Mouse (Mus musculus): ENCODE data around the gene Gm42674. TPM values are rescaled to one million over a fixed set of nuclear protein-coding genes. Genes with fewer than 3 reads are reported as not detected.

Gene Gm42674
- polyA plus RNA-seq, 1 experiment = not detected

- peaks cover 30% of the 10 kb centered on the region for H3K4me1 ChIP-seq (ENCODE audit: control insufficient read depth, insufficient read depth, insufficient read length, low read length)
- peak overlapping the region; percentile 71 for H3K27ac ChIP-seq (ENCODE audit: insufficient read depth, low read depth, low read length)
- no peaks in the 10 kb centered on the region for H3K36me3 ChIP-seq (ENCODE audit: control insufficient read depth, insufficient read depth, low read length)
- 15% methylated on average over 10 of the region's 10 CpGs for WGBS
- no peak for TF ChIP-seq CTCF (IDR thresholded peaks at IDR 0.05; ENCODE audit: extremely low read depth, insufficient read length, insufficient replicate concordance, low read depth, low read length)
- no peak for TF ChIP-seq POLR2A (IDR thresholded peaks at IDR 0.05; ENCODE audit: low read depth, low read length)
- H3K27me3 ChIP-seq (ENCODE audit: control insufficient read depth, insufficient read depth, low read length) = no peaks in the 10 kb centered on the region
- H3K4me3 ChIP-seq (ENCODE audit: low read depth, low read length) = 0 out of 2 replicates have a peak overlapping the region, but pooled peaks have one; percentile 2
These were observed 14.8 kb upstream of the Gm42674 start for GRCm38 (mm10) chr3:90586906-90587305.

- TF ChIP-seq CTCF (IDR thresholded peaks at IDR 0.05; ENCODE audit: extremely low read depth, insufficient read length, insufficient replicate concordance, low read depth, low read length) (no peak), POLR2A (IDR thresholded peaks at IDR 0.05; ENCODE audit: low read depth, low read length) (no peak)
- Histone ChIP-seq H3K27me3 (ENCODE audit: control insufficient read depth, insufficient read depth, low read length) (no peaks in the 10 kb centered on the region), H3K27ac (ENCODE audit: insufficient read depth, low read depth, low read length) (peak overlapping the region; percentile 71), H3K4me3 (ENCODE audit: low read depth, low read length) (0 out of 2 replicates have a peak overlapping the region, but pooled peaks have one; percentile 2), H3K4me1 (ENCODE audit: control insufficient read depth, insufficient read depth, insufficient read length, low read length) (peaks cover 30% of the 10 kb centered on the region), H3K36me3 (ENCODE audit: control insufficient read depth, insufficient read depth, low read length) (no peaks in the 10 kb centered on the region)
- 79% methylated on average over 14 of the region's 14 CpGs for WGBS
These were observed 14.2 kb upstream of the Gm42674 start for GRCm38 (mm10) chr3:90587361-90588101.

GRCm38 (mm10) chr3:90589390-90589789 lies 12.3 kb upstream of the Gm42674 start:
- peaks cover 23% of the 10 kb centered on the region for H3K4me1 ChIP-seq (ENCODE audit: control insufficient read depth, insufficient read depth, insufficient read length, low read length)
- H3K4me3 ChIP-seq (ENCODE audit: low read depth, low read length) = no peak overlapping the region
- TF ChIP-seq POLR2A (IDR thresholded peaks at IDR 0.05; ENCODE audit: low read depth, low read length) = no peak
- TF ChIP-seq CTCF (IDR thresholded peaks at IDR 0.05; ENCODE audit: extremely low read depth, insufficient read length, insufficient replicate concordance, low read depth, low read length) = no peak
- no peaks in the 10 kb centered on the region for H3K27me3 ChIP-seq (ENCODE audit: control insufficient read depth, insufficient read depth, low read length)
- WGBS = 81% methylated on average over 6 of the region's 6 CpGs
- H3K36me3 ChIP-seq (ENCODE audit: control insufficient read depth, insufficient read depth, low read length) = no peaks in the 10 kb centered on the region
- H3K27ac ChIP-seq (ENCODE audit: insufficient read depth, low read depth, low read length) = no peak overlapping the region

- Histone ChIP-seq H3K36me3 (ENCODE audit: control insufficient read depth, insufficient read depth, low read length) (no peaks in the 10 kb centered on the region), H3K4me1 (ENCODE audit: control insufficient read depth, insufficient read depth, insufficient read length, low read length) (peaks cover 23% of the 10 kb centered on the region), H3K27me3 (ENCODE audit: control insufficient read depth, insufficient read depth, low read length) (no peaks in the 10 kb centered on the region), H3K4me3 (ENCODE audit: low read depth, low read length) (no peak within 1 kb of the TSS), H3K27ac (ENCODE audit: insufficient read depth, low read depth, low read length) (no peak within 1 kb of the TSS)
- TF ChIP-seq CTCF (IDR thresholded peaks at IDR 0.05; ENCODE audit: extremely low read depth, insufficient read length, insufficient replicate concordance, low read depth, low read length) = no peak
- no peak for TF ChIP-seq POLR2A (IDR thresholded peaks at IDR 0.05; ENCODE audit: low read depth, low read length)
- WGBS = 90% methylated on average over 8 of the region's 8 CpGs
These were observed 11.8 kb upstream of the Gm42674 start, which contains the start of gene S100a2 for GRCm38 (mm10) chr3:90589947-90590346. Gene S100a2 (plus strand): TSS chr3:90590247.

- no peaks in the 10 kb centered on the region for H3K36me3 ChIP-seq (ENCODE audit: control insufficient read depth, insufficient read depth, low read length)
- H3K4me1 ChIP-seq (ENCODE audit: control insufficient read depth, insufficient read depth, insufficient read length, low read length) = no peaks in the 10 kb centered on the region
- WGBS = 82% methylated on average over 1 of the region's 1 CpGs
- no peak overlapping the region for H3K4me3 ChIP-seq (ENCODE audit: low read depth, low read length)
- H3K27me3 ChIP-seq (ENCODE audit: control insufficient read depth, insufficient read depth, low read length) = no peaks in the 10 kb centered on the region
- H3K27ac ChIP-seq (ENCODE audit: insufficient read depth, low read depth, low read length) = no peak overlapping the region
- no peak for TF ChIP-seq POLR2A (IDR thresholded peaks at IDR 0.05; ENCODE audit: low read depth, low read length)
- TF ChIP-seq CTCF (IDR thresholded peaks at IDR 0.05; ENCODE audit: extremely low read depth, insufficient read length, insufficient replicate concordance, low read depth, low read length) = no peak
These were observed 7.2 kb upstream of the Gm42674 start for GRCm38 (mm10) chr3:90594466-90594865.

GRCm38 (mm10) chr3:90595556-90595955 lies 6.1 kb upstream of the Gm42674 start:
- H3K27me3 ChIP-seq (ENCODE audit: control insufficient read depth, insufficient read depth, low read length) = no peaks in the 10 kb centered on the region
- no peaks in the 10 kb centered on the region for H3K36me3 ChIP-seq (ENCODE audit: control insufficient read depth, insufficient read depth, low read length)
- no peak overlapping the region for H3K27ac ChIP-seq (ENCODE audit: insufficient read depth, low read depth, low read length)
- H3K4me1 ChIP-seq (ENCODE audit: control insufficient read depth, insufficient read depth, insufficient read length, low read length) = no peaks in the 10 kb centered on the region
- TF ChIP-seq POLR2A (IDR thresholded peaks at IDR 0.05; ENCODE audit: low read depth, low read length) (no peak), CTCF (IDR thresholded peaks at IDR 0.05; ENCODE audit: extremely low read depth, insufficient read length, insufficient replicate concordance, low read depth, low read length) (no peak)
- no peak overlapping the region for H3K4me3 ChIP-seq (ENCODE audit: low read depth, low read length)
- 32% methylated on average over 5 of the region's 5 CpGs for WGBS

- TF ChIP-seq POLR2A (IDR thresholded peaks at IDR 0.05; ENCODE audit: low read depth, low read length) (no peak), CTCF (IDR thresholded peaks at IDR 0.05; ENCODE audit: extremely low read depth, insufficient read length, insufficient replicate concordance, low read depth, low read length) (no peak)
- Histone ChIP-seq H3K4me3 (ENCODE audit: low read depth, low read length) (no peak overlapping the region), H3K4me1 (ENCODE audit: control insufficient read depth, insufficient read depth, insufficient read length, low read length) (no peaks in the 10 kb centered on the region), H3K27ac (ENCODE audit: insufficient read depth, low read depth, low read length) (no peak overlapping the region), H3K27me3 (ENCODE audit: control insufficient read depth, insufficient read depth, low read length) (no peaks in the 10 kb centered on the region), H3K36me3 (ENCODE audit: control insufficient read depth, insufficient read depth, low read length) (no peaks in the 10 kb centered on the region)
- 95% methylated on average over 6 of the region's 6 CpGs for WGBS
These were observed 4.9 kb upstream of the Gm42674 start for GRCm38 (mm10) chr3:90596810-90597209.

Measured in small intestine, adult 2 months (tissue).